In genomic region chr10:60804865-60805264, GRCm38 (mm10) we compare ENCODE assay signal across 19 mouse cellular contexts. TPM values are rescaled to one million over a fixed set of nuclear protein-coding genes. Genes with fewer than 3 reads are reported as not detected.
DNase-seq lines count a peak whose midpoint lies in the region; ATAC-seq lines count a peak whose summit lies in the region.
"Had no signal": no experiment of that assay in that cellular context is flagged by ENCODE, and none has a peak within 500 bp of the region (broad histone marks: within the 10 kb centered on the region; RNA-seq: fewer than 3 reads in every experiment).

No protein-coding gene starts in this region.

- intact Hi-C loops in heart, postnatal 14 days (cut with DNase I) = no loop called here

- ATAC-seq in hindbrain, embryonic 11.5 days (ENCODE audit: low FRiP score) = no peak
- ATAC-seq in limb, embryonic 12.5 days (ENCODE audit: insufficient number of reproducible peaks, insufficient read depth, low FRiP score, low TSS enrichment, low read depth) = no peak
- no peak for ATAC-seq in liver, embryonic 12.5 days
- ATAC-seq: intestine, postnatal 0 days had no signal

- H3K27me3 ChIP-seq in hindbrain, embryonic 10.5 days (ENCODE audit: insufficient read depth, poor library complexity, severe bottlenecking) = peaks cover 84% of the 10 kb centered on the region
- no peaks in the 10 kb centered on the region; the same call in 1 of the 2 replicates for H3K27me3 ChIP-seq in hindbrain, embryonic 11.5 days (ENCODE audit: control insufficient read depth, insufficient read depth, low read length)
- peaks cover 69% of the 10 kb centered on the region for H3K27me3 ChIP-seq in embryonic facial prominence, embryonic 10.5 days (replicated peaks; ENCODE audit: low read depth, poor library complexity, severe bottlenecking)
- no peaks in the 10 kb centered on the region for H3K27me3 ChIP-seq in limb, embryonic 12.5 days
- H3K27me3 ChIP-seq in liver, embryonic 12.5 days (replicated peaks) = peaks cover 84% of the 10 kb centered on the region

- no peak overlapping the region for H3K4me2 ChIP-seq in hindbrain, embryonic 11.5 days (replicated peaks; ENCODE audit: low read depth, low read length)
- H3K4me2 ChIP-seq in limb, embryonic 12.5 days = no peak overlapping the region
- H3K4me2 ChIP-seq in liver, embryonic 12.5 days = no peak overlapping the region
- H3K4me2 ChIP-seq: hindbrain, embryonic 13.5 days had no signal

- no peak overlapping the region for H3K4me3 ChIP-seq in hindbrain, embryonic 10.5 days
- no peak overlapping the region for H3K4me3 ChIP-seq in hindbrain, embryonic 11.5 days (ENCODE audit: low read depth, low read length)
- no peak overlapping the region for H3K4me3 ChIP-seq in embryonic facial prominence, embryonic 10.5 days
- H3K4me3 ChIP-seq in limb, embryonic 12.5 days (replicated peaks) = no peak overlapping the region
- H3K4me3 ChIP-seq in liver, embryonic 12.5 days = no peak overlapping the region
- H3K4me3 ChIP-seq: hindbrain, embryonic 13.5 days; megakaryocyte, embryonic 14.5 days had no signal

- no peaks in the 10 kb centered on the region for H3K9me3 ChIP-seq in hindbrain, embryonic 10.5 days
- no peaks in the 10 kb centered on the region for H3K9me3 ChIP-seq in hindbrain, embryonic 11.5 days (ENCODE audit: control insufficient read depth, low read length)
- H3K9me3 ChIP-seq in embryonic facial prominence, embryonic 10.5 days = no peaks in the 10 kb centered on the region
- H3K9me3 ChIP-seq in limb, embryonic 12.5 days = no peaks in the 10 kb centered on the region
- H3K9me3 ChIP-seq in liver, embryonic 12.5 days (replicated peaks) = no peaks in the 10 kb centered on the region
- H3K9me3 ChIP-seq: hindbrain, embryonic 13.5 days; megakaryocyte, embryonic 14.5 days had no signal

- H3K9ac ChIP-seq in hindbrain, embryonic 11.5 days (ENCODE audit: low read depth, low read length) = no peak overlapping the region
- H3K9ac ChIP-seq in limb, embryonic 12.5 days (replicated peaks) = no peak overlapping the region; the same call in 1 of the 2 replicates
- no peak overlapping the region for H3K9ac ChIP-seq in liver, embryonic 12.5 days
- H3K9ac ChIP-seq: hindbrain, embryonic 13.5 days had no signal

- 31% methylated on average over 4 of the region's 4 CpGs for WGBS in hindbrain, embryonic 10.5 days
- 31% methylated on average over 4 of the region's 4 CpGs for WGBS in hindbrain, embryonic 11.5 days
- WGBS in embryonic facial prominence, embryonic 10.5 days = 34% methylated on average over 4 of the region's 4 CpGs
- 34% methylated on average over 4 of the region's 4 CpGs for WGBS in limb, embryonic 12.5 days
- WGBS in liver, embryonic 12.5 days (ENCODE audit: insufficient replicate concordance) = 25% methylated on average over 4 of the region's 4 CpGs

- 0 out of 2 replicates have a peak overlapping the region, but pooled peaks have one; percentile 56 for H3K27ac ChIP-seq in hindbrain, embryonic 10.5 days
- no peak overlapping the region for H3K27ac ChIP-seq in hindbrain, embryonic 11.5 days (ENCODE audit: low read depth, low read length)
- H3K27ac ChIP-seq in embryonic facial prominence, embryonic 10.5 days (replicated peaks) = peak overlapping the region; percentile 82
- peak overlapping the region; percentile 91; the same call in 1 of the 2 replicates for H3K27ac ChIP-seq in limb, embryonic 12.5 days
- H3K27ac ChIP-seq in liver, embryonic 12.5 days = no peak overlapping the region

- DNase-seq in heart, adult 11 months = peak; percentile 93
- no peak for DNase-seq in heart, postnatal 14 days
- no peak for DNase-seq in hindbrain, embryonic 10.5 days (ENCODE audit: low spot score)
- no peak for DNase-seq in hindbrain, embryonic 11.5 days (ENCODE audit: low spot score)
- no peak for DNase-seq in embryonic facial prominence, embryonic 10.5 days (ENCODE audit: low spot score)
- DNase-seq: adrenal gland, adult 8-10 months; cerebellum, adult 11 months; cerebellum, postnatal 25 days; gastrocnemius, postnatal 14 days; kidney, postnatal 36 days; layer of hippocampus, adult 9-11 months; lung, postnatal 14 days; right cerebral cortex, postnatal 25 days; thymus, postnatal 25 days had no signal

- H3K36me3 ChIP-seq in hindbrain, embryonic 10.5 days = no peaks in the 10 kb centered on the region
- no peaks in the 10 kb centered on the region for H3K36me3 ChIP-seq in hindbrain, embryonic 11.5 days (ENCODE audit: control insufficient read depth, insufficient read depth, low read length)
- H3K36me3 ChIP-seq in embryonic facial prominence, embryonic 10.5 days (replicated peaks) = no peaks in the 10 kb centered on the region
- no peaks in the 10 kb centered on the region for H3K36me3 ChIP-seq in limb, embryonic 12.5 days
- H3K36me3 ChIP-seq in liver, embryonic 12.5 days = no peaks in the 10 kb centered on the region
- H3K36me3 ChIP-seq: hindbrain, embryonic 13.5 days had no signal

- H3K4me1 ChIP-seq in hindbrain, embryonic 10.5 days (replicated peaks) = peaks cover 78% of the 10 kb centered on the region
- H3K4me1 ChIP-seq in hindbrain, embryonic 11.5 days (replicated peaks; ENCODE audit: control insufficient read depth, insufficient read depth, low read length) = peaks cover 6% of the 10 kb centered on the region; the same call in 1 of the 2 replicates
- peaks cover 92% of the 10 kb centered on the region for H3K4me1 ChIP-seq in embryonic facial prominence, embryonic 10.5 days
- H3K4me1 ChIP-seq in limb, embryonic 12.5 days (replicated peaks) = peaks cover 97% of the 10 kb centered on the region
- H3K4me1 ChIP-seq in liver, embryonic 12.5 days = peaks cover 21% of the 10 kb centered on the region

RNA-seq across cellular contexts. Expression of gene Unc5b, which starts 26.5 kb away (rescaled TPM):
- 10 to 100 TPM; 24.0 to 25.1 TPM for total RNA-seq in heart, postnatal 14 days (2021)
- 2.4 and 2.6 TPM in 2 replicates for polyA plus RNA-seq in hindbrain, embryonic 10.5 days (2016; fragmentation: Nextera tagmentation; extraction: Ambion mirVana)
- polyA plus RNA-seq in hindbrain, embryonic 11.5 days (2014; fragmentation: Nextera tagmentation; extraction: Ambion mirVana) = 2.3 TPM in 2 replicates
- 6.0 and 7.2 TPM in 2 replicates for polyA plus RNA-seq in embryonic facial prominence, embryonic 10.5 days (2016; fragmentation: Nextera tagmentation; extraction: Ambion mirVana)
- 12.7 and 13.5 TPM in 2 replicates for polyA plus RNA-seq in limb, embryonic 12.5 days (2016; fragmentation: Nextera tagmentation; extraction: Ambion mirVana)
- 1.3 and 1.4 TPM in 2 replicates for polyA plus RNA-seq in liver, embryonic 12.5 days (2016; fragmentation: Nextera tagmentation; extraction: Ambion mirVana)

RNA-seq across cellular contexts. Expression of gene Slc29a3, which starts 52.3 kb away (rescaled TPM):
- 1 to 10 TPM; 6.1 to 7.4 TPM for total RNA-seq in heart, postnatal 14 days (2021)
- 9.4 and 11.8 TPM in 2 replicates for polyA plus RNA-seq in hindbrain, embryonic 10.5 days (2016; fragmentation: Nextera tagmentation; extraction: Ambion mirVana)
- 7.2 and 7.7 TPM in 2 replicates for polyA plus RNA-seq in hindbrain, embryonic 11.5 days (2014; fragmentation: Nextera tagmentation; extraction: Ambion mirVana)
- polyA plus RNA-seq in embryonic facial prominence, embryonic 10.5 days (2016; fragmentation: Nextera tagmentation; extraction: Ambion mirVana) = 9.4 and 12.7 TPM in 2 replicates
- polyA plus RNA-seq in limb, embryonic 12.5 days (2016; fragmentation: Nextera tagmentation; extraction: Ambion mirVana) = 9.4 and 9.6 TPM in 2 replicates
- 3.6 and 4.2 TPM in 2 replicates for polyA plus RNA-seq in liver, embryonic 12.5 days (2016; fragmentation: Nextera tagmentation; extraction: Ambion mirVana)

Comparison
In these comparisons a context has a peak if more than half of its experiments do, and no peak if none do; other contexts are left out.
1. H3K27ac ChIP-seq: peak in hindbrain, embryonic 10.5 days (single experiment), embryonic facial prominence, embryonic 10.5 days (single experiment) and limb, embryonic 12.5 days (single experiment); none in hindbrain, embryonic 11.5 days (single experiment) and liver, embryonic 12.5 days (single experiment).